Mouse (Mus musculus): ENCODE measurements around the gene Oosp2.

- TF ChIP-seq GATA1 (IDR thresholded peaks at IDR 0.05; ENCODE audit: borderline replicate concordance, low read length) (no peak), CTCF (IDR thresholded peaks at IDR 0.05; ENCODE audit: low read depth, low read length) (no peak), TAL1 (conservative IDR thresholded peaks at IDR 0.05; ENCODE audit: low read depth, low read length) (peak; percentile 53), POLR2AphosphoS5 (IDR thresholded peaks at IDR 0.05; ENCODE audit: insufficient replicate concordance, low read depth, low read length) (no peak)
These were observed 35.1 kb downstream of the Oosp2 start for GRCm38 (mm10) chr19:11625231-11625630.

All from G1E (cell line).